Mouse (Mus musculus) intestine, embryonic 15.5 days (tissue): Measurements from ENCODE around the gene A830031A19Rik. TPM values are rescaled to one million over a fixed set of nuclear protein-coding genes. Genes with fewer than 3 reads are reported as not detected.

Experiments used
- ATAC-seq: fragments of 200-750 bp; cut with Nextera tagmentation; 2 replicates; pipeline ENCODE4 v1.8.0; 2017; ENCODE audit warnings: moderate TSS enrichment, moderate library complexity
- H3K27ac ChIP-seq: fragments of 300-500 bp; sonication (generic); 2 replicates; pipeline ENCODE4 v1.5.1; 2015; ENCODE audit warnings: mild to moderate bottlenecking, inconsistent platforms
- H3K27me3 ChIP-seq: fragments of 300-500 bp; sonication (generic); replicated peaks from 2 replicates; pipeline ENCODE4 v1.6.1; 2015; ENCODE audit warnings: inconsistent platforms
- H3K36me3 ChIP-seq: fragments of 300-500 bp; sonication (generic); 2 replicates; pipeline ENCODE4 v1.6.1; 2015; ENCODE audit warnings: inconsistent platforms
- H3K4me1 ChIP-seq: fragments of 300-500 bp; sonication (generic); replicated peaks from 2 replicates; pipeline ENCODE4 v1.6.1; 2015; ENCODE audit warnings: inconsistent platforms
- H3K4me2 ChIP-seq: fragments of 300-500 bp; sonication (generic); replicated peaks from 2 replicates; pipeline ENCODE4 v1.6.1; 2015; ENCODE audit warnings: mild to moderate bottlenecking, inconsistent platforms
- H3K4me3 ChIP-seq: fragments of 300-500 bp; sonication (generic); replicated peaks from 2 replicates; pipeline ENCODE4 v1.5.1; 2015; ENCODE audit warnings: inconsistent platforms
- H3K9ac ChIP-seq: fragments of 300-500 bp; sonication (generic); 2 replicates; pipeline ENCODE4 v1.6.1; 2015; ENCODE audit warnings: inconsistent platforms
- H3K9me3 ChIP-seq: fragments of 300-500 bp; sonication (generic); 2 replicates; pipeline ENCODE4 v1.6.1; 2016; ENCODE audit warnings: inconsistent platforms
- WGBS: fragments of 180-500 bp; shearing (Covaris S2); methylation state at CpG from one replicate; pipeline ENCODE4 v1.1.7; 2015; 5-methylcytosine and 5-hydroxymethylcytosine counted together
- polyA plus RNA-seq: library from polyadenylated mRNA; unstranded; fragments of >200 nt; fragmentation: Nextera tagmentation; extraction: Ambion mirVana; gene quantifications from 2 replicates; pipeline ENCODE4 v1.2.1, GENCODE M21; 2015

Gene A830031A19Rik
- polyA plus RNA-seq, 1 experiment from 2014 or later: not detected

DNA sequence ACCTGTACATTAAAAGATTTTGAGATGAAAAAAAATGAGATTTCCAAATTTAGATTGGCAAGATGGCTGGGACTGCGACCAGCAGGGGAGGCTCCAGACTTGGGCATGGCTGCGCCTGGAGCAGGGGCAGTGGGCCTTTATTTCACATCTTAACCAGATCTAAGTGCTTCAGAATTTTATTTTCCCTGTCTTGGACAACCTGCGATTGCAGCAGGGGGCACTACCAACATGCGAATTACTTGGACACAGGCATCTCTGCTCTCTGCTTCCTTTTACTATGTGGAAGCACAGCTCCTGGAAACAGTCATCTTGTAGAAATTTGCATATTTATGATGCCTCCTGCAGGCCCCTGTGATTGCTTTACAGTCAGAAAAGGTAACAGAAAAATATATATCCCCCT is 9.5 kb downstream of the A830031A19Rik start:
- Histone ChIP-seq H3K4me2 (no peak overlapping the region), H3K27ac (no peak overlapping the region), H3K4me1 (peaks cover 5% of the 10 kb centered on the region; the same call in 1 of the 2 replicates), H3K4me3 (no peak overlapping the region), H3K9ac (no peak overlapping the region), H3K36me3 (no peaks in the 10 kb centered on the region), H3K9me3 (no peaks in the 10 kb centered on the region), H3K27me3 (0 out of 2 replicates have a peak, but pooled peaks cover 1% of the 10 kb centered on the region)
- no peak for ATAC-seq
- WGBS: 50% methylated on average over 4 of the region's 4 CpGs

- Histone ChIP-seq H3K4me2 (no peak overlapping the region), H3K27me3 (0 out of 2 replicates have a peak, but pooled peaks cover 2% of the 10 kb centered on the region)
- no peak for ATAC-seq
Observed at GRCm38 (mm10) chr11:24064221-24064620, 10.6 kb downstream of the A830031A19Rik start.

GRCm38 (mm10) chr11:24062495-24063096 is 12.3 kb downstream of the A830031A19Rik start:
- no peak overlapping the region for H3K27ac ChIP-seq
- peaks cover 2% of the 10 kb centered on the region; the same call in 1 of the 2 replicates for H3K27me3 ChIP-seq
- WGBS: 22% methylated on average over 9 of the region's 9 CpGs
- no peak for ATAC-seq
- H3K9me3 ChIP-seq: no peaks in the 10 kb centered on the region
- no peak overlapping the region for H3K9ac ChIP-seq
- no peaks in the 10 kb centered on the region for H3K36me3 ChIP-seq
- H3K4me2 ChIP-seq: no peak overlapping the region
- H3K4me1 ChIP-seq: peaks cover 5% of the 10 kb centered on the region; the same call in 1 of the 2 replicates
- no peak overlapping the region for H3K4me3 ChIP-seq

More at GRCm38 (mm10) chr11:24064221-24064620, 10.6 kb downstream of the A830031A19Rik start:
- WGBS: 65% methylated on average over 6 of the region's 6 CpGs
- Histone ChIP-seq H3K9me3 (no peaks in the 10 kb centered on the region), H3K27ac (no peak overlapping the region), H3K36me3 (no peaks in the 10 kb centered on the region), H3K4me1 (peaks cover 5% of the 10 kb centered on the region; the same call in 1 of the 2 replicates), H3K4me3 (no peak overlapping the region), H3K9ac (no peak overlapping the region)

DNA sequence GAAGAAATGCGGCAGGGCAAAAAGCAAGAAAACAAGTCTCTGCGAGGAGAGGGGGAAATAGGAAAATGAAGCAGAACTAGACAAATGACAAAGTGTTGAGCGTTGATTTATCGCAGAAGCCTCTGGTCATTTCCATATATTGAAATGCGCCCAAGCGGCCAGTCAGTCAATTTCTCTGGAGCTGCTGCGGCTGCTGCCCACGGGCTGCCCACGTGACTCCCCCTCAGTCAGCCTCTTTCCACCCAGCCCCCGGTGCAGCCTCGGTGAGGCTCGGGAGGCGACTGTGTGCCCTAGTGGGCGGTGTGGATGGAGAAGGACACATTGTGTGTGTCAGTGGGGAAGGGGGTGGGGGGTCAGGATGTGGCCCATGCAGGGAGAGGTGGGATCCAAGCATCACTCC is 13.0 kb downstream of the A830031A19Rik start:
- Histone ChIP-seq H3K4me1 (peaks cover 5% of the 10 kb centered on the region; the same call in 1 of the 2 replicates), H3K27ac (no peak overlapping the region), H3K4me2 (peak overlapping the region; percentile 64), H3K4me3 (peak overlapping the region; percentile 23), H3K9me3 (no peaks in the 10 kb centered on the region), H3K27me3 (peaks cover 2% of the 10 kb centered on the region; the same call in 1 of the 2 replicates), H3K36me3 (no peaks in the 10 kb centered on the region), H3K9ac (no peak overlapping the region)
- ATAC-seq: peak; percentile 55; the same call in 1 of the 2 replicates
- WGBS: 2% methylated on average over 14 of the region's 14 CpGs

DNA sequence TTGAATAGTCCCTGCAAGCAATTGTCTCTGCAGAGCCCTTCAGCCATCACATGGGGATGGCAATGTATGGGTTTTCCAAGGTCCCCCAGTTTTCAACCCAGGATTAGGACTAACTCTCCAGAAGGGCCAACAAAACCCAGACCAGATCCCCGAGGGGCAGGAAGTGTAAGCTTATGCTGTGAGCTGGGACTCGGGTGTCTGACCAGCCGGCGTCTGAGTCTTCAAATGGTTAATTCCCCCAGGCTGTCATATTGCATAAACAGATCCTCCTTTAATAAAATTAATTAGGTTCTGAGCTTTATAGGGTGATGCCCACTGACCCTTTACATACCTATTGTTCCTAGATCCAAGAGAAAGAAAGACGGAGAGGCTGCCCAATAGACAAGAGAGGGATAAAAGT is 14.4 kb downstream of the A830031A19Rik start:
- Histone ChIP-seq H3K9me3 (no peaks in the 10 kb centered on the region), H3K36me3 (no peaks in the 10 kb centered on the region), H3K4me1 (peaks cover 5% of the 10 kb centered on the region; the same call in 1 of the 2 replicates), H3K27ac (no peak overlapping the region), H3K4me3 (peak overlapping the region; percentile 26), H3K27me3 (peaks cover 2% of the 10 kb centered on the region; the same call in 1 of the 2 replicates), H3K9ac (no peak overlapping the region), H3K4me2 (peak overlapping the region; percentile 58)
- no peak for ATAC-seq
- 18% methylated on average over 5 of the region's 5 CpGs for WGBS

GRCm38 (mm10) chr11:24059137-24059536 is 15.7 kb downstream of the A830031A19Rik start:
- Histone ChIP-seq H3K27me3 (peaks cover 2% of the 10 kb centered on the region; the same call in 1 of the 2 replicates), H3K4me2 (no peak overlapping the region), H3K9ac (no peak overlapping the region), H3K4me3 (no peak overlapping the region), H3K27ac (no peak overlapping the region), H3K4me1 (peaks cover 5% of the 10 kb centered on the region; the same call in 1 of the 2 replicates), H3K9me3 (no peaks in the 10 kb centered on the region), H3K36me3 (no peaks in the 10 kb centered on the region)
- WGBS: 22% methylated on average over 1 of the region's 1 CpGs
- no peak for ATAC-seq

GRCm38 (mm10) chr11:24052882-24053281 is 22.0 kb downstream of the A830031A19Rik start:
- H3K4me3 ChIP-seq: no peak overlapping the region
- 76% methylated on average over 6 of the region's 6 CpGs for WGBS
- H3K9me3 ChIP-seq: no peaks in the 10 kb centered on the region
- no peak for ATAC-seq
- no peak overlapping the region for H3K9ac ChIP-seq
- 0 out of 2 replicates have a peak, but pooled peaks cover 3% of the 10 kb centered on the region for H3K4me1 ChIP-seq
- no peak overlapping the region for H3K4me2 ChIP-seq
- no peak overlapping the region for H3K27ac ChIP-seq
- no peaks in the 10 kb centered on the region for H3K36me3 ChIP-seq
- no peaks in the 10 kb centered on the region for H3K27me3 ChIP-seq

- no peaks in the 10 kb centered on the region for H3K9me3 ChIP-seq
- H3K4me1 ChIP-seq: 0 out of 2 replicates have a peak, but pooled peaks cover 3% of the 10 kb centered on the region
- no peak overlapping the region for H3K4me3 ChIP-seq
- H3K9ac ChIP-seq: no peak overlapping the region
- H3K27me3 ChIP-seq: no peaks in the 10 kb centered on the region
- WGBS: 78% methylated on average over 11 of the region's 11 CpGs
- ATAC-seq: no peak
- no peaks in the 10 kb centered on the region for H3K36me3 ChIP-seq
- H3K27ac ChIP-seq: no peak overlapping the region
- no peak overlapping the region for H3K4me2 ChIP-seq
Observed at GRCm38 (mm10) chr11:24050032-24050757, 24.7 kb downstream of the A830031A19Rik start.

GRCm38 (mm10) chr11:24049226-24050031 is 25.4 kb downstream of the A830031A19Rik start:
- Histone ChIP-seq H3K9me3 (no peaks in the 10 kb centered on the region), H3K36me3 (no peaks in the 10 kb centered on the region), H3K4me1 (0 out of 2 replicates have a peak, but pooled peaks cover 3% of the 10 kb centered on the region), H3K4me2 (peak overlapping the region; percentile 78), H3K27ac (no peak overlapping the region), H3K4me3 (peak overlapping the region; percentile 56), H3K27me3 (no peaks in the 10 kb centered on the region), H3K9ac (peak overlapping the region; percentile 60)
- ATAC-seq: peak; percentile 82
- 5% methylated on average over 28 of the region's 28 CpGs for WGBS

DNA sequence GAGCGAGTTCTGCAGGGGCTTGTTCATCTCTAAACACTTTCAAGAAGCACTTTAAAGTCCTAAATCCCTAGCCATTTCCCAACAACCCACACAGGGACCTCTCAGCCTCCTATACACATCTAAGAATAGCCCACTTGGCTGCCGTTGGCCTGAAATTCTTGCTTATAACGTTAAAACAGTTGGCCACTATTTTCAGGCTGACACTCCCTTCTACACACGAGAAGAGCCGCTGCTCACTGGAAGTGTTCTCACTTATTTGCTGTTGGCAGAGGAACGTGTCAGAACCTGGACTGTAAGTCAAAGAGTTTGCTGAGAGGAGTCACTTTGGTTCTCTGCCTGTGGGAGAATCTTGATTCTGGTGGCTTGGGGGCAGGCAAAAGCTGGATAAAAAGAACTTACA is 30.8 kb downstream of the A830031A19Rik start:
- Histone ChIP-seq H3K36me3 (no peaks in the 10 kb centered on the region), H3K4me2 (no peak overlapping the region), H3K4me3 (no peak overlapping the region), H3K4me1 (no peaks in the 10 kb centered on the region), H3K27ac (no peak overlapping the region), H3K9ac (no peak overlapping the region), H3K9me3 (no peaks in the 10 kb centered on the region), H3K27me3 (no peaks in the 10 kb centered on the region)
- ATAC-seq: no peak
- 70% methylated on average over 6 of the region's 6 CpGs for WGBS

DNA sequence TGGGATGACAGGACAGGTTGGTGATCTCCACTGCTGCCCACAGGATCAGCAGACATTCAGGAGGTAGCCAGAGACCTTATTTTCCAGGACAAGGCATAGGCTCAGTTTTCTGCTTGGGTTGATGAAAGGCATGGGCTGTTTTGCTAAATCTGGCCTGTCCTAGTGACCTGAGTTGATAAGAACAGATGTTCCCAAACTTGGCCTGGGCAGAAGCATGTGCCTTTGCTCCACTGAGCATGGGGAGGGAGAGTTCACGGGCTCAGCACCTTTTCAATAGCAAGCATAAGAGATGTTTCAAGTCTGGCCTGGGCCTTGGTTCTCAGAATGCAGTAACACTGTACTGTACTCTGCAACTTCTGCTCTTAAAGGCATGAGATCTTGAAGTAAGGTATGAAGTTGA is 54.1 kb downstream of the A830031A19Rik start:
- Histone ChIP-seq H3K4me1 (no peaks in the 10 kb centered on the region), H3K27ac (no peak overlapping the region), H3K36me3 (no peaks in the 10 kb centered on the region), H3K4me2 (no peak overlapping the region), H3K9me3 (no peaks in the 10 kb centered on the region), H3K27me3 (no peaks in the 10 kb centered on the region), H3K4me3 (no peak overlapping the region), H3K9ac (no peak overlapping the region)
- ATAC-seq: no peak
- 72% methylated on average over 1 of the region's 1 CpGs for WGBS

GRCm38 (mm10) chr11:24018783-24019182 is 56.1 kb downstream of the A830031A19Rik start:
- Histone ChIP-seq H3K4me2 (no peak overlapping the region), H3K36me3 (no peaks in the 10 kb centered on the region), H3K27me3 (no peaks in the 10 kb centered on the region), H3K4me3 (no peak overlapping the region), H3K9me3 (no peaks in the 10 kb centered on the region), H3K27ac (no peak overlapping the region), H3K4me1 (no peaks in the 10 kb centered on the region), H3K9ac (no peak overlapping the region)
- 74% methylated on average over 2 of the region's 2 CpGs for WGBS
- no peak for ATAC-seq
